Mouse (Mus musculus): ENCODE measurements around the gene Mapk12. TPM values are rescaled to one million over a fixed set of nuclear protein-coding genes. Genes with fewer than 3 reads are reported as not detected.
A peak's percentile ranks its signal among the peaks of the same experiment; 100 is the strongest.

Gene Mapk12
- polyA plus RNA-seq, 1 experiment from 2014 or later: 7.5 TPM

DNA sequence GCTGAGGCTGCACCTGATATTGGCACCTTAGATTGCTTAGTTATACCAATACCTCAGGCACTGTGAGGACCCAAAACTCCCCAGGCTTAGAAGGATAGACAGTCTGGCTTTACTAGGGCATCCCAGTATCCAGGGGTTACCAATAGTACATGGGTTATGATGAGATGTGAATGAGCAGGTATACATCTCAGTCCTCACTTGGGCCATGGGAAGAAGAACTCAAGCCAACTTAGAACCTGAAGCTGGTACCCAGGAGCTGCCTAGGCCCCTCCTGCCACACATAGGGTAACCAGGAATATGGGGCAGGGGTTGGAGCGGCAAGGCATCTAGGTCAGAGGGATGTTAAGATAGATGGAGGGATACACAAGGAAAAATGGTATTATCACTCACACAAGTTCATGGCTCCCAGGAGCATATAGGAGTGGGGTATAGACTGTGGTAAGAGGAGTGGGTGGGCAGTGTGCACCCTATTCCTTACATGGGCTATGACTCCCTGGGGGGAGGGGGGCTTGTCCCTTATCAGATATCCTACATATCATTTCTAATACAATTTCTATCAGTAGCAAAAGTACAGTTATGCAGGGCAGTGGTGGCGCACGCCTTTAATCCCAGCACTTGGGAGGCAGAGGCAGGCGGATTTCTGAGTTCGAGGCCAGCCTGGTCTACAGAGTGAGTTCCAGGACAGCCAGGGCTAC lies 3.9 kb downstream of the Mapk12 start:
- Histone ChIP-seq H3K9ac (no peak overlapping the region), H3K4me3 (no peak overlapping the region), H3K4me1 (peaks cover 19% of the 10 kb centered on the region; the same call in 1 of the 2 replicates), H3K4me2 (replicated peaks) (no peak overlapping the region), H3K27ac (no peak overlapping the region), H3K27me3 (peaks cover 39% of the 10 kb centered on the region), H3K36me3 (no peaks in the 10 kb centered on the region), H3K9me3 (no peaks in the 10 kb centered on the region)
- WGBS: 95% methylated on average over 5 of the region's 5 CpGs
- ATAC-seq (ENCODE audit: insufficient number of reproducible peaks, insufficient read depth, low FRiP score, low TSS enrichment): no peak

DNA sequence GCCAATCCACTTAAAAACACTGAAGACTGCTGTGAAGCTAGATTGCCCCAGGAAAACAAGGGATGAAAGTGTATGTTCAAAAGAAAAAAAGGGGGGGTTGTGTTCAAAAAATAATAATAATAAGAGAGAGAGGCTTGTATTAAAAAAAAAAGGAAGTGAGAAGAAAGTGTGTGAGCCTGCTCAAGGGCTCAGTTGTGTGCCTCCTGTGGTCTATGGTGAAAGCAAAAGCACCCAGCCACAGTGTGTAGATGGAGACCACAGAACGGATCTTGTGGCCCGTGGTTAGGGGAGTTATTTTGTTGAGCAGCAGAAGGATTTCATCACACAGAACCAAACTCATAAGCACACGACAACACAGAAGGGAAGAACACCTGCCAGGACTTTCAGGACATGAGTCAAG lies 9.2 kb downstream of the Mapk12 start:
- no peak overlapping the region for H3K4me2 ChIP-seq (replicated peaks)

DNA sequence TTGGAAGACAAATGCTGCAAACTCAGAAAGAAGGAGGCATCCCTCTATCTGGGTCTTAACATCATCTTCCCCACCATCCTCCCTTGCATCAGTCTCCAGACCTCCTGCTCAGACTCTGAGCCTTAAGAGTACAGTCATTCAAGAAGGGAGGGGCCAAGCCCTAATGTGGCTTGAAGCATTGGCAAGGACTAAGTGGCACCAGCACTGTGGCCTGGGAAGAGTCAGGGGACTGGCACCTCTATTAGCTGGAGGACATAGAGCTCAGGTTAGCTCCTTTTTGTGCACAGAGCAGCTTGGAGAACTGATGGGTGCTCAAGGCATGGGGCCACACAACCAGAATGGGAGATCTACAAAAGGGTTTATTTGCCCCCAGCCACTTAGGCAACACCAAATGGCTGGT lies 10.3 kb downstream of the Mapk12 start:
- Histone ChIP-seq H3K4me1 (peaks cover 11% of the 10 kb centered on the region; the same call in 1 of the 2 replicates), H3K9me3 (no peaks in the 10 kb centered on the region), H3K4me2 (replicated peaks) (no peak overlapping the region), H3K36me3 (no peaks in the 10 kb centered on the region), H3K27ac (no peak overlapping the region), H3K9ac (no peak overlapping the region), H3K27me3 (no peaks in the 10 kb centered on the region), H3K4me3 (no peak overlapping the region)
- no peak for ATAC-seq (ENCODE audit: insufficient number of reproducible peaks, insufficient read depth, low FRiP score, low TSS enrichment)

More for the DNA sequence above, 9.2 kb downstream of the Mapk12 start:
- Histone ChIP-seq H3K9ac (no peak overlapping the region), H3K27me3 (no peaks in the 10 kb centered on the region), H3K36me3 (no peaks in the 10 kb centered on the region), H3K4me3 (no peak overlapping the region), H3K4me1 (peaks cover 11% of the 10 kb centered on the region; the same call in 1 of the 2 replicates), H3K9me3 (no peaks in the 10 kb centered on the region), H3K27ac (no peak overlapping the region)
- 85% methylated on average over 3 of the region's 3 CpGs for WGBS
- ATAC-seq (ENCODE audit: insufficient number of reproducible peaks, insufficient read depth, low FRiP score, low TSS enrichment): no peak

DNA sequence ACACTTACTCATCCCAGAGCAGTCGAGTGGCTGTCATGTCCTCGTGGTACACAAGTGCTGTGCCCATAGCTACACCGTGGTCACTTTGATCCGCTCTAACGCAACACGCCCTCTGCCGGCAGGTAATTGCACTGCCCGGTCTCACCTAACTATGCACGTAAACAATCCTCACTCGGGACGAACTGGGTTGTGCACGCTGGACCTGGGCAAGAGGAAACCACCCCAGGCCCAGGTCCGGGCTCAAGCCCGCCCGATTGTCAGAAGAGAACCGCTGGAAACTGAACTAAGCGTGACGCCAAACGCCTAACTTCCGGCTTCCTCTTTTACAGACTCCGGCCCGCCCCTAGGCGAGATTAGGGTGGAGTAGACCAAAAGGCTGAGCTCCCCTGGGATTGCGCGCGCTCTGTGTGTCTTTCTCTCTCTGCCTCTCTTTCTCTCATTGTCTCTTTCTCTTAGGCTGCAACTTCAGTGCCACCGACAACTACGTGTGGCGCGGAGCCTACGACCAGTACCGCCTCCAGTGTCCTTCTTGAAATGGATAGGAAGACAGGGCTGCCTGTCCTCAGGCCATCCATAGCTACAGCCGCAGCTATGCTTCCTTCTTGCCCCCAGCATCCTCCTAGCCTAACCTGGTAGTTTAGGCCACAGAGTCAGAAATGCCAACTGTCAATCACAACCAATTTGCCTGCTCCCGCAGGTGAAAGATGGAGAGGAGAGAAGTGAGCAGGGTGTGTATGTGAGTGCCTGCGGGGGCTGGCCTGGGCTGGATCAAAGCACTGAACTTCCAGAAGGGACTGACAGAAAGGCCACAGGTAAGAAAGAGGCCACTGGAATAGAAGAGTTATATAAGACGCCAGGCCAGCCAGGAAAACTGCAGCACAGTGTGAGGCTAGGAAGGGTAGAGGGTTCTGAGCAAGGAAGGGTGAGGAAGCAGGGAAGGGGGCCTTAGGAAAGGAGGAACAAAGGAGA lies 11.8 kb downstream of the Mapk12 start, which contains the start of gene Hdac10:
Gene Hdac10 (minus strand): TSS at position 319 of the 969 bp plus-strand sequence.
- Histone ChIP-seq H3K27me3 (no peaks in the 10 kb centered on the region), H3K9me3 (no peaks in the 10 kb centered on the region), H3K4me3 (peak within 1 kb of the TSS; percentile 59), H3K9ac (peak within 1 kb of the TSS; percentile 61), H3K36me3 (no peaks in the 10 kb centered on the region), H3K27ac (peak within 1 kb of the TSS; percentile 57; the same call in 1 of the 2 replicates), H3K4me2 (replicated peaks) (peak within 1 kb of the TSS; percentile 82), H3K4me1 (peaks cover 14% of the 10 kb centered on the region)
- peak; percentile 80 for ATAC-seq (ENCODE audit: insufficient number of reproducible peaks, insufficient read depth, low FRiP score, low TSS enrichment)
- 3% methylated on average over 36 of the region's 36 CpGs for WGBS

DNA sequence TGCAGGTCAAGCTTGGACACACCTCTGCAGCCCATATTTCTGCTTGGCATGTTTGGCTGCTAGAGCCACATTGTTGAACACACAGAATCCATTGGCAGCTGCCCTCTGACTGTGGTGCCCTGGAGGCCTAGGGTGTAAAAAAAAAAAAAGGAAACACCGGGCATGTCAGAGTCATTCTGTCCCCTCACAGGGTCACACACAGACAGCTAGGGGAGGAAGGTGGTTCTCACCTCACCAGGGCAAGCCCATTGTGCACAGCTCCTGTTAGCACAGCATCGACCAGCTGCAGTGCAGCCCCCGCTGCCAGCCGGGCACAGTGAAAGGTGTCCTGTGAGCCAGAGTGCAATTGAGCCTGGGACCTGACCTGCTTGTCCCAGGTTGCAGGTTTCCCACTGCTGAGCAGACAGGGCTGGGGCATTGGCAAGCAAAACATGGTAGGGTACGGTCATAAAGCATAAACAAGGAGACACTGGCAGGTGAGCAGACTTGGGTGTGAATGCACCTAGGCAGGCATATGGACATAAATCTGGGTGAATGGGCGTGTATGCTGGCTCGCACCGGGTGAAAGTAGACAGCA lies 13.1 kb downstream of the Mapk12 start:
- Histone ChIP-seq H3K27me3 (no peaks in the 10 kb centered on the region), H3K4me1 (peaks cover 17% of the 10 kb centered on the region), H3K36me3 (no peaks in the 10 kb centered on the region), H3K27ac (no peak overlapping the region), H3K4me2 (replicated peaks) (peak overlapping the region; percentile 82), H3K9me3 (no peaks in the 10 kb centered on the region), H3K4me3 (peak overlapping the region; percentile 59), H3K9ac (peak overlapping the region; percentile 61)
- WGBS: 89% methylated on average over 8 of the region's 8 CpGs
- ATAC-seq (ENCODE audit: insufficient number of reproducible peaks, insufficient read depth, low FRiP score, low TSS enrichment): no peak

DNA sequence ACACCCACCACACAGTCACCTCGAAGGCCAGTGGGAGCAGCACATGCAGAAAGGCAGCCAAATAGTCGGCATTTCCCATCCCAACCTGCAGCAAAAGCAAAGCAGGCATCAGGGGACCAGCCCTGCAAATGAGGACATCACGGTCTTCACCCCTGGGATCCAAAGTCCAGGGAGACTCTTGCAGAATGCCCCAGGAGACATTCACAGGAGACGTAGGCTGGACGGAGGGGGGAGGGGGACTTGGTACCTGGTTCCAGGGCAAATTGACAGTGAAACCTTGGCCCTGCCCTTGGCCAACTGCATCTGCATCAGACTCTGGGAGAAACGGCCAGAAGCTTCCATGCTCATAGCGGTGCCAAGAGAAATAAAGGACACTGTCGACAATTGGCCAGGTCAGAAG lies 13.9 kb downstream of the Mapk12 start:
- Histone ChIP-seq H3K27ac (no peak overlapping the region), H3K4me2 (replicated peaks) (no peak overlapping the region), H3K4me3 (no peak overlapping the region), H3K9me3 (no peaks in the 10 kb centered on the region), H3K27me3 (no peaks in the 10 kb centered on the region), H3K9ac (no peak overlapping the region), H3K4me1 (peaks cover 25% of the 10 kb centered on the region), H3K36me3 (no peaks in the 10 kb centered on the region)
- no peak for ATAC-seq (ENCODE audit: insufficient number of reproducible peaks, insufficient read depth, low FRiP score, low TSS enrichment)
- whole genome bisulfite sequencing: 88% methylated on average over 8 of the region's 8 CpGs

DNA sequence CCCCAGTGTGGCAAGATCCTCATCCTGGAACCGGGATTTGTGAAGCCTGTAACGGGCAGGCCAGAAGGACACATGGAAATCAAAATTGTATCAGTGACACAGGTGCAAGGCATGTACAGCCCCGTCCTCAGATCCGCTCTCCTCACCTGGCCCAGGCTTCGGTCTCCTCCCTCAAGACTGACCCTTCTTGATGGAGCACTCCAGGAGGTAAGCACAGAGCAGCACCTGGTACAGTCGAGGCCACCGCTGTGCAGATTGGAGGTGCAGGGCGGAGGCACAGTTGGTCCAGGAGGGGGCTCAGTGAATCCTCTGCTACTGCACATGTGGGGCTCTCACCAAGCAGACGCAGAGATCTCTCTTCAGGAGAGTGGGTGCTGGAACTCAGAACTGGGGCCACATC lies 15.2 kb downstream of the Mapk12 start:
- no peak overlapping the region for H3K27ac ChIP-seq
- H3K36me3 ChIP-seq: no peaks in the 10 kb centered on the region
- no peak overlapping the region for H3K9ac ChIP-seq
- no peak overlapping the region for H3K4me3 ChIP-seq
- 96% methylated on average over 9 of the region's 9 CpGs for WGBS
- H3K9me3 ChIP-seq: no peaks in the 10 kb centered on the region
- ATAC-seq (ENCODE audit: insufficient number of reproducible peaks, insufficient read depth, low FRiP score, low TSS enrichment): no peak
- H3K27me3 ChIP-seq: no peaks in the 10 kb centered on the region
- H3K4me1 ChIP-seq: peaks cover 37% of the 10 kb centered on the region
- H3K4me2 ChIP-seq (replicated peaks): no peak overlapping the region

DNA sequence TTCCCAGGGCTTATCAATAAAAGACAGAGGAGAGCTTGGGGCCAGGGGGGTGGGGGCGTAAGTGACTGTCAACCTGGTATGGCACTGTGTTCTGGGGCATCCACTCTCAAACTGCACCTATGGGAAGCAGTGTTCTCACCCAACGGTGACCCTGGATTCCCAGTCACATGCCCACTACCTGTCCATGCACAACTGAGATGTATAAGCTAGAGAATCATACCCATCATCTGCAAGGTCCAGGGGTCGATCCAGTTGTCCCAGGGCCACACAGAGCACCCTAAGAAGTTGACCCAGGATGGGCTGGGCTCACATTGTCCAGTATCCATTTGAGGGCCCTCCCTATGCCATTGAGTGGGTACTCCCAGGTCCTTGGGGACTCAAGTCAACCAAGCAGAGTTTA lies 16.2 kb downstream of the Mapk12 start:
- Histone ChIP-seq H3K4me3 (no peak overlapping the region), H3K27me3 (no peaks in the 10 kb centered on the region), H3K27ac (0 out of 2 replicates have a peak overlapping the region, but pooled peaks have one; percentile 69), H3K36me3 (no peaks in the 10 kb centered on the region), H3K9ac (no peak overlapping the region), H3K4me2 (replicated peaks) (no peak overlapping the region), H3K4me1 (peaks cover 41% of the 10 kb centered on the region), H3K9me3 (no peaks in the 10 kb centered on the region)
- ATAC-seq (ENCODE audit: insufficient number of reproducible peaks, insufficient read depth, low FRiP score, low TSS enrichment): no peak
- 87% methylated on average over 3 of the region's 3 CpGs for WGBS

DNA sequence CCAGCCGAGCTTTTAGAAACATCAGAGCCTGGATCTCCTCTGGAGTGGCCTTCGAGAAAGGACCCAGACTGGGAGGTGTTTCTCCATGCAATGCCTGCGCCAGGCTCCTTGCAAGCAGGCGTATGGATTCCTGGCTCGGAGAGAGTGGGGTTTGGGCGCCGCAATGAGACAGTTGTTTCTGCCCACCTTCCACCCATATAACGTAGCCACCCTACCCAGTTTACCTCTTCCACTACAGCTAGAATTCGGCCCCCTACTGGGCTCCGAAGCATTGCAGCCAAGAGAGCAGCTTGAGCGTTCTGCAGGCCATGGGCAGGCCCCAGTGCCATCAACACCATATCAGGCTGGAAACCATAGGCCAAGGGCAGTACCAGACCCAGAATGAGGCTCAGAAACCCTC lies 16.9 kb downstream of the Mapk12 start:
- no peaks in the 10 kb centered on the region for H3K27me3 ChIP-seq
- peak overlapping the region; percentile 69 for H3K27ac ChIP-seq
- H3K4me1 ChIP-seq: peaks cover 38% of the 10 kb centered on the region
- peak overlapping the region; percentile 98 for H3K4me2 ChIP-seq (replicated peaks)
- peaks cover 5% of the 10 kb centered on the region for H3K36me3 ChIP-seq
- peak overlapping the region; percentile 79 for H3K4me3 ChIP-seq
- peak overlapping the region; percentile 85 for H3K9ac ChIP-seq
- no peak for ATAC-seq (ENCODE audit: insufficient number of reproducible peaks, insufficient read depth, low FRiP score, low TSS enrichment)
- WGBS: 22% methylated on average over 11 of the region's 11 CpGs
- H3K9me3 ChIP-seq: no peaks in the 10 kb centered on the region

DNA sequence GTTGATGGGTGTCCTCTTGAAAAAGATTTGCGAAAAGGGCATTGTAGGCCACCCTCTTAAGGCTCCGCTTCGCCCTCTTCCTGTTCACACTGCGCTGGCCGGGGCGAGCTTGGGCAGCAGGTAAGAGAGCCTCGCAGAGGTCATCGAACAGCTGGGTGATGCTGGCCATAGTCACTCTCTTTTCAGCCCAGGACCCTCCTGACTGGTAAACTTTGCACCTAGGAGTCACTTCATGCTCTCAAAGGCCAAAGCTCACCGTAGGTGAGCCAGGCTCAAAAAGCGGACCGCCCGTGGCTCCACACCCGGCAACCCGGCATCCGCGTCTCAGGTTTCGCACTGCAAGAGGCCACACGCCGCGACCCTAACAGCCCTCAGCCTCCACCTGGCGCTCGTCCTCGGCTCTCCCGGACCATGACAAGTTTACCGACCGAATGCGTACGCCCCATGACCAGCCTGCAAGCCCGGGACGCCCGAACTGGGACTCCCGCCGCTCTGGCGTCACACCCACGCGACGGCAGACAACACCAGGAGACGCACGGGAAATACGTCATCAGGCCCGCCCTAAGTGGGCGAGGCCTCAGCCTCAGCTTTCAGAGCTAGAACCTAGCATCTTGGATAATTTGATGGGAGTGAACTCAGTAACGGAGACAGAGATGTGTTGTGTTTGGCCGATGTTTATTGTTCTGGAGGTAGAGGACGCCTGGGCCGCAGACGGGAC lies 17.7 kb downstream of the Mapk12 start, which contains the start of gene Tubgcp6:
Gene Tubgcp6 (minus strand): TSS at position 464 of the 718 bp plus-strand sequence.
- WGBS: under 1% methylated on average over 47 of the region's 47 CpGs
- Histone ChIP-seq H3K27ac (peak within 1 kb of the TSS; percentile 69), H3K9me3 (no peaks in the 10 kb centered on the region), H3K4me1 (peaks cover 35% of the 10 kb centered on the region), H3K4me2 (replicated peaks) (peak within 1 kb of the TSS; percentile 98), H3K27me3 (no peaks in the 10 kb centered on the region), H3K9ac (peak within 1 kb of the TSS; percentile 85), H3K36me3 (peaks cover 13% of the 10 kb centered on the region), H3K4me3 (peak within 1 kb of the TSS; percentile 79)
- ATAC-seq (ENCODE audit: insufficient number of reproducible peaks, insufficient read depth, low FRiP score, low TSS enrichment): peak; percentile 77

DNA sequence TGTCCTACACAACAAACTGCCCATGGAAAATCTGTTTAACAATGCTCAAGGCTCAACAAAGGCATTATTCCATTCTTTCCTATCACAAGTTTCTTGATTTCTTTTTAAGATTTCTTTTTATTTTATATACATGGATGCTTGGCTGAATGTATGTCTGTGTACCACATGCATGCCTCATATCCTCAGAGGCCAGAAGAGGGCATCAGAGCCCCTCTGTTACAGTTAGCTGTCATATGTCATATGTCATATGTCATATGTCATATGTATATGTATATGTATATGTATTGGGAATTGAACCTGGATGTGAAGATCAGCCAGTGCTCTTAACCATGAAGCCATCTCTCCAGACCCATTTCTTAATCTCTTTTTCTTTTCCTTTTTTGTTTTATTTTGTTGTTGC lies 22.5 kb downstream of the Mapk12 start:
- peaks cover 25% of the 10 kb centered on the region for H3K4me1 ChIP-seq
- ATAC-seq (ENCODE audit: insufficient number of reproducible peaks, insufficient read depth, low FRiP score, low TSS enrichment): no peak
- peaks cover 47% of the 10 kb centered on the region for H3K36me3 ChIP-seq
- H3K4me2 ChIP-seq (replicated peaks): no peak overlapping the region
- no peaks in the 10 kb centered on the region for H3K9me3 ChIP-seq
- H3K4me3 ChIP-seq: no peak overlapping the region
- H3K27ac ChIP-seq: no peak overlapping the region
- H3K27me3 ChIP-seq: no peaks in the 10 kb centered on the region
- no peak overlapping the region for H3K9ac ChIP-seq

All from embryonic facial prominence, embryonic 12.5 days (tissue).